Mouse (Mus musculus): ENCODE data around the gene Sulf2. TPM values are rescaled to one million over a fixed set of nuclear protein-coding genes. Genes with fewer than 3 reads are reported as not detected.

Gene Sulf2
- 156 and 161 TPM in 2 replicates for polyA plus RNA-seq (2014; fragmentation: Nextera tagmentation; extraction: Ambion mirVana)

GRCm38 (mm10) chr2:166155454-166155815, at the start of gene Sulf2:
TSS of gene Sulf2 (minus strand) at chr2:166155663.
- H3K9me3 ChIP-seq (ENCODE audit: control insufficient read depth, low read length), result no peaks in the 10 kb centered on the region
- peak within 1 kb of the TSS; percentile 96 for H3K9ac ChIP-seq (ENCODE audit: low read length)
- WGBS, result under 1% methylated on average over 23 of the region's 23 CpGs
- H3K4me2 ChIP-seq (ENCODE audit: low read depth), result peak within 1 kb of the TSS; percentile 76
- ATAC-seq (ENCODE audit: insufficient read depth, low FRiP score, low TSS enrichment) (peak; percentile 54), DNase-seq (ENCODE audit: low spot score) (peak; percentile 87)
- H3K36me3 ChIP-seq (ENCODE audit: control insufficient read depth, insufficient read depth, low read length), result no peaks in the 10 kb centered on the region
- peak within 1 kb of the TSS; percentile 82 for H3K4me3 ChIP-seq (ENCODE audit: low read depth, low read length)
- peak within 1 kb of the TSS; percentile 95 for H3K27ac ChIP-seq (ENCODE audit: low read depth, low read length)
- no peaks in the 10 kb centered on the region for H3K27me3 ChIP-seq (ENCODE audit: control insufficient read depth, insufficient read depth, low read length)
- H3K4me1 ChIP-seq (ENCODE audit: control insufficient read depth, insufficient read depth, low read length), result peaks cover 34% of the 10 kb centered on the region

- Histone ChIP-seq H3K9me3 (ENCODE audit: control insufficient read depth, low read length) (no peaks in the 10 kb centered on the region), H3K4me1 (ENCODE audit: control insufficient read depth, insufficient read depth, low read length) (no peaks in the 10 kb centered on the region), H3K36me3 (ENCODE audit: control insufficient read depth, insufficient read depth, low read length) (no peaks in the 10 kb centered on the region), H3K27me3 (ENCODE audit: control insufficient read depth, insufficient read depth, low read length) (no peaks in the 10 kb centered on the region), H3K27ac (ENCODE audit: low read depth, low read length) (no peak overlapping the region), H3K4me3 (ENCODE audit: low read depth, low read length) (no peak overlapping the region), H3K4me2 (ENCODE audit: low read depth) (no peak overlapping the region), H3K9ac (ENCODE audit: low read length) (no peak overlapping the region)
- ATAC-seq (ENCODE audit: insufficient read depth, low FRiP score, low TSS enrichment) (no peak), DNase-seq (ENCODE audit: low spot score) (no peak)
- 90% methylated on average over 13 of the region's 13 CpGs for WGBS
Observed at GRCm38 (mm10) chr2:166204174-166204573, 48.7 kb upstream of the Sulf2 start.

GRCm38 (mm10) chr2:166203647-166204046, 48.2 kb upstream of the Sulf2 start:
- DNase-seq (ENCODE audit: low spot score) (no peak), ATAC-seq (ENCODE audit: insufficient read depth, low FRiP score, low TSS enrichment) (no peak)
- H3K36me3 ChIP-seq (ENCODE audit: control insufficient read depth, insufficient read depth, low read length), result no peaks in the 10 kb centered on the region
- H3K27ac ChIP-seq (ENCODE audit: low read depth, low read length), result no peak overlapping the region
- no peaks in the 10 kb centered on the region for H3K4me1 ChIP-seq (ENCODE audit: control insufficient read depth, insufficient read depth, low read length)
- H3K4me3 ChIP-seq (ENCODE audit: low read depth, low read length), result no peak overlapping the region
- no peaks in the 10 kb centered on the region for H3K9me3 ChIP-seq (ENCODE audit: control insufficient read depth, low read length)
- no peak overlapping the region for H3K4me2 ChIP-seq (ENCODE audit: low read depth)
- no peaks in the 10 kb centered on the region for H3K27me3 ChIP-seq (ENCODE audit: control insufficient read depth, insufficient read depth, low read length)
- 93% methylated on average over 8 of the region's 12 CpGs for WGBS
- no peak overlapping the region for H3K9ac ChIP-seq (ENCODE audit: low read length)

- ATAC-seq (ENCODE audit: insufficient read depth, low FRiP score, low TSS enrichment), result no peak
- no peaks in the 10 kb centered on the region for H3K27me3 ChIP-seq (ENCODE audit: control insufficient read depth, insufficient read depth, low read length)
- H3K4me1 ChIP-seq (ENCODE audit: control insufficient read depth, insufficient read depth, low read length), result peaks cover 8% of the 10 kb centered on the region
- H3K4me3 ChIP-seq (ENCODE audit: low read depth, low read length), result no peak overlapping the region
- no peaks in the 10 kb centered on the region for H3K36me3 ChIP-seq (ENCODE audit: control insufficient read depth, insufficient read depth, low read length)
- DNase-seq (ENCODE audit: low spot score), result no peak
- H3K27ac ChIP-seq (ENCODE audit: low read depth, low read length), result no peak overlapping the region
- 51% methylated on average over 7 of the region's 7 CpGs for WGBS
- H3K9me3 ChIP-seq (ENCODE audit: control insufficient read depth, low read length), result no peaks in the 10 kb centered on the region
- H3K9ac ChIP-seq (ENCODE audit: low read length), result no peak overlapping the region
- no peak overlapping the region for H3K4me2 ChIP-seq (ENCODE audit: low read depth)
Observed at GRCm38 (mm10) chr2:166197964-166198363, 42.5 kb upstream of the Sulf2 start.

GRCm38 (mm10) chr2:166197064-166197463, 41.6 kb upstream of the Sulf2 start:
- DNase-seq (ENCODE audit: low spot score) (no peak), ATAC-seq (ENCODE audit: insufficient read depth, low FRiP score, low TSS enrichment) (no peak)
- H3K4me3 ChIP-seq (ENCODE audit: low read depth, low read length), result no peak overlapping the region
- peaks cover 8% of the 10 kb centered on the region for H3K4me1 ChIP-seq (ENCODE audit: control insufficient read depth, insufficient read depth, low read length)
- no peak overlapping the region for H3K9ac ChIP-seq (ENCODE audit: low read length)
- no peak overlapping the region for H3K4me2 ChIP-seq (ENCODE audit: low read depth)
- H3K27ac ChIP-seq (ENCODE audit: low read depth, low read length), result no peak overlapping the region
- no peaks in the 10 kb centered on the region for H3K36me3 ChIP-seq (ENCODE audit: control insufficient read depth, insufficient read depth, low read length)
- WGBS, result 60% methylated on average over 6 of the region's 6 CpGs
- no peaks in the 10 kb centered on the region for H3K9me3 ChIP-seq (ENCODE audit: control insufficient read depth, low read length)
- H3K27me3 ChIP-seq (ENCODE audit: control insufficient read depth, insufficient read depth, low read length), result no peaks in the 10 kb centered on the region

GRCm38 (mm10) chr2:166196080-166196786, 40.8 kb upstream of the Sulf2 start:
- Histone ChIP-seq H3K9me3 (ENCODE audit: control insufficient read depth, low read length) (no peaks in the 10 kb centered on the region), H3K4me1 (ENCODE audit: control insufficient read depth, insufficient read depth, low read length) (peaks cover 9% of the 10 kb centered on the region), H3K4me3 (ENCODE audit: low read depth, low read length) (no peak overlapping the region), H3K27ac (ENCODE audit: low read depth, low read length) (no peak overlapping the region), H3K36me3 (ENCODE audit: control insufficient read depth, insufficient read depth, low read length) (no peaks in the 10 kb centered on the region), H3K27me3 (ENCODE audit: control insufficient read depth, insufficient read depth, low read length) (no peaks in the 10 kb centered on the region), H3K9ac (ENCODE audit: low read length) (no peak overlapping the region), H3K4me2 (ENCODE audit: low read depth) (no peak overlapping the region)
- no peak for ATAC-seq (ENCODE audit: insufficient read depth, low FRiP score, low TSS enrichment)
- no peak for DNase-seq (ENCODE audit: low spot score)
- 68% methylated on average over 13 of the region's 13 CpGs for WGBS

- ATAC-seq (ENCODE audit: insufficient read depth, low FRiP score, low TSS enrichment) (no peak), DNase-seq (ENCODE audit: low spot score) (no peak)
- H3K4me3 ChIP-seq (ENCODE audit: low read depth, low read length), result no peak overlapping the region
- H3K4me2 ChIP-seq (ENCODE audit: low read depth), result no peak overlapping the region
- H3K9ac ChIP-seq (ENCODE audit: low read length), result no peak overlapping the region
- H3K27ac ChIP-seq (ENCODE audit: low read depth, low read length), result no peak overlapping the region
- no peaks in the 10 kb centered on the region for H3K27me3 ChIP-seq (ENCODE audit: control insufficient read depth, insufficient read depth, low read length)
- peaks cover 14% of the 10 kb centered on the region for H3K4me1 ChIP-seq (ENCODE audit: control insufficient read depth, insufficient read depth, low read length)
- no peaks in the 10 kb centered on the region for H3K36me3 ChIP-seq (ENCODE audit: control insufficient read depth, insufficient read depth, low read length)
- 83% methylated on average over 6 of the region's 6 CpGs for WGBS
- H3K9me3 ChIP-seq (ENCODE audit: control insufficient read depth, low read length), result no peaks in the 10 kb centered on the region
Observed at GRCm38 (mm10) chr2:166195041-166195440, 39.6 kb upstream of the Sulf2 start.

GRCm38 (mm10) chr2:166194112-166194758, 38.8 kb upstream of the Sulf2 start:
- H3K27ac ChIP-seq (ENCODE audit: low read depth, low read length), result no peak overlapping the region
- no peak overlapping the region for H3K4me2 ChIP-seq (ENCODE audit: low read depth)
- WGBS, result 70% methylated on average over 16 of the region's 16 CpGs
- DNase-seq (ENCODE audit: low spot score) (no peak), ATAC-seq (ENCODE audit: insufficient read depth, low FRiP score, low TSS enrichment) (no peak)
- H3K36me3 ChIP-seq (ENCODE audit: control insufficient read depth, insufficient read depth, low read length), result no peaks in the 10 kb centered on the region
- H3K4me1 ChIP-seq (ENCODE audit: control insufficient read depth, insufficient read depth, low read length), result peaks cover 14% of the 10 kb centered on the region
- H3K9ac ChIP-seq (ENCODE audit: low read length), result no peak overlapping the region
- H3K27me3 ChIP-seq (ENCODE audit: control insufficient read depth, insufficient read depth, low read length), result no peaks in the 10 kb centered on the region
- no peaks in the 10 kb centered on the region for H3K9me3 ChIP-seq (ENCODE audit: control insufficient read depth, low read length)
- no peak overlapping the region for H3K4me3 ChIP-seq (ENCODE audit: low read depth, low read length)

- no peaks in the 10 kb centered on the region for H3K36me3 ChIP-seq (ENCODE audit: control insufficient read depth, insufficient read depth, low read length)
- H3K4me1 ChIP-seq (ENCODE audit: control insufficient read depth, insufficient read depth, low read length), result peaks cover 14% of the 10 kb centered on the region
- DNase-seq (ENCODE audit: low spot score), result no peak
- 88% methylated on average over 3 of the region's 3 CpGs for WGBS
- no peaks in the 10 kb centered on the region for H3K27me3 ChIP-seq (ENCODE audit: control insufficient read depth, insufficient read depth, low read length)
- H3K4me3 ChIP-seq (ENCODE audit: low read depth, low read length), result no peak overlapping the region
- no peak for ATAC-seq (ENCODE audit: insufficient read depth, low FRiP score, low TSS enrichment)
- H3K27ac ChIP-seq (ENCODE audit: low read depth, low read length), result no peak overlapping the region
- H3K9me3 ChIP-seq (ENCODE audit: control insufficient read depth, low read length), result no peaks in the 10 kb centered on the region
- H3K4me2 ChIP-seq (ENCODE audit: low read depth), result no peak overlapping the region
- H3K9ac ChIP-seq (ENCODE audit: low read length), result no peak overlapping the region
Observed at GRCm38 (mm10) chr2:166193509-166193908, 38.0 kb upstream of the Sulf2 start.
